Mouse (Mus musculus) T-helper 1 cell (primary cell): ENCODE measurements around the gene Fastkd5.

Source experiments
- in situ Hi-C: fragments of 300-600 bp; cut with MboI, MseI; formaldehyde crosslinking; loops from one replicate; pipeline ENCODE4 v1.15.1; 2025; ENCODE audit warnings: high pct_unique_total_duplicates

Fastkd5 gene

DNA sequence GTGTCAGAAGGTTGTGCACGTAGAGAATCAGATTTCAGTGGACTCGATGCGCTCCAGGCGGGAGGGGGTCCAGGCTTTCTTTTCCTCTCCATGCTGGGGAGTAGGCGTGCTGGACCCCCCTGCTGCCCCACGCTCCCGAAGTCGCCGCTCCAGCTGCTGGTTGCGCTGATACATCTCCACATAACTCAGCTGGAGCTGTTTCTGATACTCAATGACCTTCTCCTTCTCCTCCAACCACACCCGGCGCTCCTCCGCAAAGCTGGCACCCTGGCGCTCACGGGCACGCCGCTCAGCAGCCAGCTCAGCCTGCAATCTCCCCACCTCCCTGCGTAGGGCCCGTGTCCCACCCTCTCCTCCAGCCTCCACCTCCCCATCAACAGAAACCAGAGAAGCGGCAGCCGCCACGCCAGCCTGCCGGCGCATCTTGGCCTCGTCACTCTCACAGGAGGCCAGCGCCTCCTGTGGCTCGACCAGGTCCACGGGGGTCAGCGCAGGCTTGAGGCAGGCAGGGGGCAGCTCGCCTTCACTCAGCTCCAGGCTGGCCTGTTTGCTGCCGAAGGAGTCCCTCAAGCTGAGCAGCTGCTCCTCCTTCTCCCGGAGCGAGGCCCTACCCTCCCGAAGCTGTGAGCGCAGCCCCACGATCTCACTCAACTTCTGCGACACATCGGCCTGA, 5.0 kb upstream of the Fastkd5 start:
- in situ Hi-C loops = loop anchor here (25.0 kb wide), 1 partner anchor 1377 kb away; no protein-coding TSS in a partner anchor

DNA sequence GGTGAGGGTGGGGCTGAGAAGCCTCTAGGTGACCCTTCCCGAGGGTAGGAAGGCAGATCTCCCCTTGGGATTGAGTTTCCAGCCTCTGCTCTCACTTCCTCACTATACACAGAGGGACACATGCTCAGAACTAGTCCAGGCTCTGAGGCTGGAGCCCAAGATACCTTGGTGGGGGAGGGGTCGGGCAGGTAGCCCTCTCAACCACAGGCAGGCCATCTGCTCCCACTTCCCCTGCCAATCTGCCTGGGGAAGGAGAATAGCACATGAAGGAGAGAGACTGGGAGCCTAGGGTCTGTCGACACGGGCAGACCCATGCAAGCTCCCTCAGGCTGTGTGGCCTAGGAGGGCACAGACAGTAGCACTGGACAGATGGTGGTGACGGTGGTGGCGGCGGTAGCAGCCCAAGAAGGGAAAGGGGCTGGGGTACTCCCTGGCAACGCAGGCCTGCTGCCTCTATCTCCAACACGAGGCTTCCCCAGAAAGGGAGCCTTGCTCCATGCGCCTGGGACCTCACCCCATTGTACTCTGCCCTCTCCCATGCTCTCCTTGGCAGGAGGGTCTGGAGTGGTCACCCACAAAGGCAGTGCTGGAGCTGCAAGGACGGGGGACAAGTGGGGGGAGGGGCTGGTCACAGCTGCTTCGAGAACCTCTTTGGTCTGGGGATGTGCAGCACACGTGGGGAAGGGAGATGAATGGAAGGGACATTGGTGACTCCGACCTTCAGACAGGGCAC, 4.3 kb upstream of the Fastkd5 start:
- in situ Hi-C loops = loop anchor here (25.0 kb wide), 1 partner anchor 1378 kb away; no protein-coding TSS in a partner anchor

DNA sequence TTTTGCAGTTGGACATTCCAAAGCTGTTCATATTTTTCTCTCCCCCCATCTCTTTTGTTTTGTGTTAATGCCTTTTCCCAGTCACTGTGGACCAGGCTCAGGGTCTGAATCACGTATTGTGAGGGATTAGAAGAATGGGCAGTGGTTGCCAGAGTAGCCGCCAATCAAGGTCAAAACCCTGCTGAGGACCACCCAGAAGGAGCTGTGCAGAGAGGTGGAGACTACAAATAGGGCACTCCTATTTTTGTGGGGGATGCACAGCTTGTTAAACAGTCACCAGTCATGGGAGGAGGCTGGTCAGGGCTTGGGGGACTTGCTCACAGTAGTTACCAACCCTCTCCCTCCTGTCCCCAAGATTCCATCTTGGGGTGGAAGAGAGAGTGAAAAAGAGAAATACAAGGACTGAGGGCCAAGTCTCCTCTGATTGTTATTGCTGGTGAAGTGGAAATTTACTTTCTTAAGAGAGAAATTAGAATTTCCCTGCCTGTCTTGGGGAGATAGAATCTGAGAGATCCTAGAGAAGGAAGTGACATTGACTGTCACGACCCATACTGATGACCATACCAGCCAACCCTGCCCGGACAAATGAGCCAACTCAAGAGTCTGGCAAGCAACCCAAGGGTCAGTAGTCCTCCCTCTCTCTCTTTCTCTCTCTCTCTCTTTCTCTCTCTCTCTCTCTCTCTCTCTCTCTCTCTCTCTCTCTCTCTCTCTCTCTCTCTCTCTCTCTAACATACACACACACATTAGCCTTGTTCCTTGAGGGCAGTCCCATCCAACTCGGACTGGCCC, 3.3 kb upstream of the Fastkd5 start:
- in situ Hi-C loops = loop anchor here (25.0 kb wide), 1 partner anchor 1379 kb away; no protein-coding TSS in a partner anchor

GRCm38 (mm10) chr2:130632416-130632815, 2.6 kb upstream of the Fastkd5 start:
- in situ Hi-C loops = loop anchor here (25.0 kb wide), 1 partner anchor 1380 kb away; no protein-coding TSS in a partner anchor

- in situ Hi-C loops = loop anchor here (25.0 kb wide), 1 partner anchor 1383 kb away; no protein-coding TSS in a partner anchor
These were observed 568 bp downstream of the Fastkd5 start for GRCm38 (mm10) chr2:130629080-130629838.

DNA sequence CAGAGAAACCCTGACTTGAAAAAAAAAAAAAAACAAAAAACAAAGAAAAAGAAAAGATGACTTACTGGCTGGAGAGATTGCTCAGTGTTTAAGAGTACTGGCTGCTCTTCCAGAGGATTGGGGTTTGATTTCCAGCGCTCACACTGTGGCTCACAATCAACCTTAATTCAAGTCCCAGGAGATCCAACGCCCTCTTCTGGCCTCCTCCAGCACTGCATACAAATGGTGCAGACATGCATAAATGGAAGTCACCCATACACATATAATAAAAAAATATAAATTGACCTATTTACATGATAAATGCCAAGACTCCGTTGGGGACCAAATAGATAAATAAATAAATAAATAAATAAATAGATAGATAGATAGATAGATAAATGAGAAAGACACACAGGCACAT, 1.4 kb downstream of the Fastkd5 start:
- in situ Hi-C loops = loop anchor here (25.0 kb wide), 1 partner anchor 1384 kb away; no protein-coding TSS in a partner anchor

- in situ Hi-C loops = no loop called here
These were observed 10.9 kb downstream of the Fastkd5 start for GRCm38 (mm10) chr2:130618972-130619371.

DNA sequence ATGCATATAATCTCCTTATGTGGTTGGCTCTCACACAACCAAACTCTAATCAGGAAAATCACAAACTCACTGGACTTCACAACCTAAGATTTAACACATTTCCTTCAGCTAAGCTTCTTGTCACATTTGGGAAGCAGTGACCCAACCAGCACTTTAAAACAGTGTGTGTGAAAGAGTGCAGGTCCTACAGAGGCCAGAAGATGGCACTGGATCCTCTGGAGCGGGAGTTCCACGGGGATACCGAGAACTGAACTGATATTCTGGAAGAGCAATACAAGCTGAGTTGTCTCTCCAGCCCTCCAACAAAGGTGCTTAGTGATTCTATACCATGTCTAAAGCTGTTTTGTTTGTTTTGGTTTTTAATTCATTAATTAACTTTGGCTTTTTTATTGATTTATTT, 16.7 kb downstream of the Fastkd5 start:
- in situ Hi-C loops = no loop called here

GRCm38 (mm10) chr2:130602195-130602594, 27.6 kb downstream of the Fastkd5 start:
- in situ Hi-C loops = loop anchor here (10.0 kb wide), 1 partner anchor 707 kb away; no protein-coding TSS in a partner anchor

GRCm38 (mm10) chr2:130598399-130598798, 31.4 kb downstream of the Fastkd5 start:
- in situ Hi-C loops = no loop called here

DNA sequence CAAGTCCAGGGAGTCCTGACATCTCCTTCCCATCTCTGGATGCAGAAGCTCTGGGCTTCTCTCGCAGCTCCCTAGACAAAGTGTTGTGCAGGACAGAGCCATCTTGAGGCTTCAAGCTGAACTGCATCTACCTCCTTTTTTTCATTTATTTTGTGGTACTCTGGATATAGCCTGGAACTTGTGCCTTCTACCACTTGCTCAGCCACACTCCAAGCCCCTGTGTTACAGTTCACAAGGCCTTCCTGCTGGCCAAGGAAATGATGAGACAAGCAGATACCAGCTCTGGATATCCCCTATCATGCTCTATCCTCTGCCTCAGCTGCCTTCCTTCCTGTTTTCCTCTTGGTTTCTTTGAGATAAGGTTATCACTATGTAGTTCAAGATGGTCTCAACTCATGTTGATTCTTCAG, 32.2 kb downstream of the Fastkd5 start:
- in situ Hi-C loops = no loop called here

DNA sequence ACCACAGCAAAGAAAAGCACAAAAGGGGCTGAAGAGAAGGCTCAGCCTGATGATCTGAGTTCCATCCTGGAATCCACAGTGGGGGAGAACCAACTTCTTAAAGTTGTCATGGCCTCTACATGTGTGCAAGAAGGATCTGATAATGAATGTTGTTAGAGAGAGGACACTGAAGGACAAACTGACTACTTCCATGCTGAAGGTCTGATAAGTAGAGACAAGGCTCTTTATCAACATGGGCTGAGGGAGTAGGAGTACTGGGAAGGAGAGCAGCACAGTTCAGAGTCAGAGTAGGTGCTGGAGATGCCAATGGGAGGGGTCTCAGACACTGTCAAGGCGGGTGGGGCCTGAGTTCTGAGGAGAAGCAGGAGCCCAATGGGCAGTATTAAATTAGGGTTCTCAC, 34.2 kb downstream of the Fastkd5 start:
- in situ Hi-C loops = no loop called here

GRCm38 (mm10) chr2:130591016-130591415, 38.8 kb downstream of the Fastkd5 start:
- in situ Hi-C loops = no loop called here

- in situ Hi-C loops = no loop called here
These were observed 40.1 kb downstream of the Fastkd5 start for GRCm38 (mm10) chr2:130589761-130590160.

GRCm38 (mm10) chr2:130589157-130589556, 40.7 kb downstream of the Fastkd5 start:
- in situ Hi-C loops = no loop called here

- in situ Hi-C loops = no loop called here
These were observed 41.5 kb downstream of the Fastkd5 start for GRCm38 (mm10) chr2:130588373-130588772.

GRCm38 (mm10) chr2:130586016-130586415, 43.8 kb downstream of the Fastkd5 start:
- in situ Hi-C loops = no loop called here

DNA sequence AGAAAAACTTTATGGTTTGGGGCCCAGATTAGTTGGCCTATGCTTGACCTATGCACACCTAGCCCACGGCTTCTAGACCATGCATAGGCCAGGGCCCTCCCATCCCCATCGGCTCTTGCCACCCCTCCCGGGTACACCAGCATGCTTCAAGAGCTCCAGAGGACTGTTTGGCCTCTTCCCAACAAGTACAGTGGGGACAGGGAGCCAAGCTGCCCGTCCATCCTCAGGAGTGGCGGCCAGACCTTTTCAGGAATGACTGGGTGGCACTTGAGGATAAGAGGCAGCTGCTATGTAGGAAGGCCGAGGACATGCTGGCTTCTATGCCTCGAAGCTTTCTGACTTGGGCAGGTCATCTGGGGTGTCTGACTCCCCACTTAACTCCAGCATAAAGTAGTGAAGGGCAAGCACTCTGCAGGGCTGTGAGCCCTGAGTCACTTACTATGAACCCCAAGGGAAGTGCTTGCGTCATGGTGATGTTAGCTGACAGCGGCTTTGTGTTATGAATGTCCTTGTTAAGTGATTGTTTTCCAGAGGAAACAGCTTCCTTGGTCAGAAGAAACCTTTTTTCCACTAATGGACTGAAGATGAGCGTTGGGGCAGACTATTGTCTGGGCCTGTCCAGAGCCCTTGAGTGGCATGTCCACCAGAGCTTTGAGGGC, 45.8 kb downstream of the Fastkd5 start:
- in situ Hi-C loops = no loop called here

DNA sequence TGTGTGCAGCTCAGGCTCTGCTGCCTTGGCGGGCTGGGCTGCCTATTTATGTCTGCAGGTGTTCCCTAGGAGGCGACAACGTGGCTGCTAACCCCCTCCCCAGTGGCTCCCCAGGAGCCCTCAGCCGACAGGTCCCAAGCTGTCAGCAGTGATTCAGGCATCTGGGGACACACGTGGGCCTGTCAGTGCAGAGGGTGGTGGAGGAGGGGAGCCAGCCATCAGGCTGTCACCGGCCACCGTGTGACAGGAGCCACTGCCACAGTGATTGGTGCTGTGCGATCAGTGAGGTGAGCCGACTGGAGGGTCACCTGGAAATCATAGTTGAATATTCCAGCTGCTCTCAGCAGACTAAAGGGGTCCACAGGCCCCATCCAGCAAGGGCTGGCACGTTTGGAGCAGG, 47.3 kb downstream of the Fastkd5 start, which contains the start of gene Avp:
TSS of gene Avp (minus strand) at position 3 of the 400 bp plus-strand sequence.
- in situ Hi-C loops = no loop called here

DNA sequence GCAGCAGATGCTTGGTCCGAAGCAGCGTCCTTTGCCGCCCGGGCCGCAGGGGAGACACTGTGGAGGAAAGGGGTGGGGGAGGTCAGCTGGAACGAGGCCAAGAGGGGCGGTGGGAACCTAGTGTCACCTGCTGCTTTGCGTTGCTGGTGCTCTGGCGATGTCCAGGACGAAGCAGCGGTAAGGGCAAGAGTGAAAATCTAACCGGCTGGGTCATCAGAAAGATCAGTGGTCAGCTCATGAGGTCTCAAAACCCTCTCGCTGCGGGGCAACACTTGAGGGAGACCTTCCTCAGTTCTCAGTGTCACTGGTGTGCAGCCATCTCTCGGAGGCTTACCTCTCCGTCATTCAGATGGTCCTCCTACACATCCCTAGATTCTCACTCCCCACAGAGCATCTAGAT, 48.6 kb downstream of the Fastkd5 start:
- in situ Hi-C loops = no loop called here

GRCm38 (mm10) chr2:130579791-130580190, 50.0 kb downstream of the Fastkd5 start:
- in situ Hi-C loops = no loop called here
